Mouse (Mus musculus) left cerebral cortex, adult 18-20 months (tissue): ENCODE data around the gene Vegfd. TPM values are rescaled to one million over a fixed set of nuclear protein-coding genes. Genes with fewer than 3 reads are reported as not detected.

Source experiments
- total RNA-seq, 2 experiments: library from RNA; stranded (reverse); gene quantifications; 2 replicates each; pipeline ENCODE4 v1.2.3; 2021

Vegfd gene
- total RNA-seq, 2 experiments from 2014 or later, result 1.8 to 2.4 TPM

Other genes starting within 250 kb of the Vegfd start
- gene Ace2, start 234.0 kb upstream of the Vegfd start, total RNA-seq, result 1 to 10 TPM in 1 of 2 experiments, under 1 TPM in 1; 0.82 to 1.5 TPM
- gene Bmx, start 115.2 kb upstream of the Vegfd start, total RNA-seq, result 1 to 10 TPM in 1 of 2 experiments, under 1 TPM in 1; 1.00 to 1.3 TPM
- 1 to 10 TPM; 7.9 to 8.4 TPM for gene Pir, start 104.0 kb upstream of the Vegfd start, total RNA-seq
- gene Piga, start 46.4 kb downstream of the Vegfd start, total RNA-seq, result 1 to 10 TPM; 5.6 to 6.6 TPM
- 1 to 10 TPM; 5.0 to 7.2 TPM for gene Asb11, start 63.6 kb downstream of the Vegfd start, total RNA-seq
- not detected for gene Asb9, start 132.9 kb downstream of the Vegfd start, total RNA-seq